Mouse (Mus musculus) neural tube, embryonic 12.5 days (tissue): ENCODE data around the gene Slc22a20. TPM values are rescaled to one million over a fixed set of nuclear protein-coding genes. Genes with fewer than 3 reads are reported as not detected.

Experiments
- ATAC-seq: fragments of 200-750 bp; cut with Nextera tagmentation; 2 replicates; pipeline ENCODE4 v1.8.0; 2017; ENCODE audit warnings: low read depth, mild to moderate bottlenecking, moderate TSS enrichment, moderate library complexity; ENCODE audit not compliant: low FRiP score
- H3K27ac ChIP-seq: fragments of 300-500 bp; sonication (generic); 2 replicates; pipeline ENCODE4 v1.5.1; 2016
- H3K27me3 ChIP-seq: fragments of 300-500 bp; sonication (generic); replicated peaks from 2 replicates; pipeline ENCODE4 v1.6.1; 2016; ENCODE audit warnings: mild to moderate bottlenecking
- H3K36me3 ChIP-seq: fragments of 300-500 bp; sonication (generic); 2 replicates; pipeline ENCODE4 v1.6.1; 2016; ENCODE audit warnings: mild to moderate bottlenecking
- H3K4me1 ChIP-seq: fragments of 300-500 bp; sonication (generic); 2 replicates; pipeline ENCODE4 v1.6.1; 2016
- H3K4me2 ChIP-seq: fragments of 300-500 bp; sonication (generic); replicated peaks from 2 replicates; pipeline ENCODE4 v1.6.1; 2016; ENCODE audit warnings: mild to moderate bottlenecking
- H3K4me3 ChIP-seq: fragments of 300-500 bp; sonication (generic); 2 replicates; pipeline ENCODE4 v1.5.1; 2016
- H3K9ac ChIP-seq: fragments of 300-500 bp; sonication (generic); 2 replicates; pipeline ENCODE4 v1.6.1; 2016; ENCODE audit warnings: mild to moderate bottlenecking
- H3K9me3 ChIP-seq: fragments of 300-500 bp; sonication (generic); 2 replicates; pipeline ENCODE4 v1.6.1; 2016; ENCODE audit warnings: mild to moderate bottlenecking
- WGBS: fragments of 180-500 bp; shearing (Covaris S2); methylation state at CpG from one replicate; pipeline ENCODE4 v1.1.7; 2016; 5-methylcytosine and 5-hydroxymethylcytosine counted together
- polyA plus RNA-seq: library from polyadenylated mRNA; unstranded; fragments of >200 nt; fragmentation: Nextera tagmentation; extraction: Ambion mirVana; gene quantifications from 2 replicates; pipeline ENCODE4 v1.2.1, GENCODE M21; 2016

Slc22a20 gene
- polyA plus RNA-seq, 1 experiment from 2014 or later, result not detected

DNA sequence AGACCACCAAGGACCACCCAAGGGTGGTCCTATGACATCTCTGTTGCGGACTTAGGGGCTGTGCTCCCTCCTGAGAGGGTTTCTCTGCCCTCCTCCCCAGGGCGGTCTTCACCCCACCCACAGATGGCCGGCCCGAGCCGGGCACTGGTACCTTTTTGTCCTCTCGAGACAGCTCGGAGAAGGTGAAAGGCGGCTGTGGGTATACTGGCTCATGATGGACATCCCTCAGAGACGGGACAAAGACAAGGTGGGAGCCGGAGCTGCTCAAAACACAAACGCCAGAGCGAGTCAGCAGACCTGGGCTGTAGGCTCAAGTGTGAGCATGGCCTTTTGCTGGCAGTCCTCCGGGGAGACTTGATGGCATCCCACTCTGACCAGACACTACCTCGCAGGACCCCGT lies 42.5 kb downstream of the Slc22a20 start:
- Histone ChIP-seq H3K9me3 (no peaks in the 10 kb centered on the region), H3K4me2 (no peak overlapping the region), H3K36me3 (peaks cover 42% of the 10 kb centered on the region), H3K27ac (no peak overlapping the region), H3K4me3 (no peak overlapping the region), H3K27me3 (no peaks in the 10 kb centered on the region), H3K4me1 (0 out of 2 replicates have a peak, but pooled peaks cover 3% of the 10 kb centered on the region), H3K9ac (0 out of 2 replicates have a peak overlapping the region, but pooled peaks have one; percentile 13)
- 93% methylated on average over 15 of the region's 15 CpGs for WGBS
- ATAC-seq, result no peak

- peaks cover 36% of the 10 kb centered on the region for H3K36me3 ChIP-seq
- H3K27ac ChIP-seq, result no peak overlapping the region
- H3K9ac ChIP-seq, result no peak overlapping the region
- H3K4me3 ChIP-seq, result no peak overlapping the region
- 93% methylated on average over 7 of the region's 7 CpGs for WGBS
- H3K4me1 ChIP-seq, result peaks cover 11% of the 10 kb centered on the region; the same call in 1 of the 2 replicates
- H3K4me2 ChIP-seq, result no peak overlapping the region
- H3K27me3 ChIP-seq, result no peaks in the 10 kb centered on the region
- ATAC-seq, result no peak
- H3K9me3 ChIP-seq, result no peaks in the 10 kb centered on the region
These were observed 43.4 kb downstream of the Slc22a20 start for GRCm38 (mm10) chr19:5942581-5942980.

GRCm38 (mm10) chr19:5940656-5941055 lies 45.3 kb downstream of the Slc22a20 start:
- WGBS, result 92% methylated on average over 10 of the region's 10 CpGs
- Histone ChIP-seq H3K27me3 (no peaks in the 10 kb centered on the region), H3K4me3 (no peak overlapping the region), H3K4me2 (no peak overlapping the region), H3K4me1 (peaks cover 17% of the 10 kb centered on the region; the same call in 1 of the 2 replicates), H3K36me3 (peaks cover 28% of the 10 kb centered on the region), H3K9me3 (no peaks in the 10 kb centered on the region), H3K27ac (no peak overlapping the region), H3K9ac (no peak overlapping the region)
- ATAC-seq, result no peak

GRCm38 (mm10) chr19:5940173-5940572 lies 45.8 kb downstream of the Slc22a20 start:
- ATAC-seq, result no peak
- Histone ChIP-seq H3K9me3 (no peaks in the 10 kb centered on the region), H3K4me3 (no peak overlapping the region), H3K36me3 (peaks cover 26% of the 10 kb centered on the region), H3K4me2 (no peak overlapping the region), H3K27ac (no peak overlapping the region), H3K27me3 (no peaks in the 10 kb centered on the region), H3K9ac (no peak overlapping the region), H3K4me1 (peaks cover 17% of the 10 kb centered on the region; the same call in 1 of the 2 replicates)
- WGBS, result 73% methylated on average over 4 of the region's 4 CpGs

- H3K9me3 ChIP-seq, result no peaks in the 10 kb centered on the region
- H3K27ac ChIP-seq, result no peak overlapping the region
- 87% methylated on average over 5 of the region's 5 CpGs for WGBS
- H3K27me3 ChIP-seq, result no peaks in the 10 kb centered on the region
- H3K4me2 ChIP-seq, result no peak overlapping the region
- H3K36me3 ChIP-seq, result peaks cover 22% of the 10 kb centered on the region
- ATAC-seq, result no peak
- H3K9ac ChIP-seq, result no peak overlapping the region
- H3K4me3 ChIP-seq, result no peak overlapping the region
- peaks cover 17% of the 10 kb centered on the region; the same call in 1 of the 2 replicates for H3K4me1 ChIP-seq
These were observed 46.2 kb downstream of the Slc22a20 start for GRCm38 (mm10) chr19:5939715-5940114.

DNA sequence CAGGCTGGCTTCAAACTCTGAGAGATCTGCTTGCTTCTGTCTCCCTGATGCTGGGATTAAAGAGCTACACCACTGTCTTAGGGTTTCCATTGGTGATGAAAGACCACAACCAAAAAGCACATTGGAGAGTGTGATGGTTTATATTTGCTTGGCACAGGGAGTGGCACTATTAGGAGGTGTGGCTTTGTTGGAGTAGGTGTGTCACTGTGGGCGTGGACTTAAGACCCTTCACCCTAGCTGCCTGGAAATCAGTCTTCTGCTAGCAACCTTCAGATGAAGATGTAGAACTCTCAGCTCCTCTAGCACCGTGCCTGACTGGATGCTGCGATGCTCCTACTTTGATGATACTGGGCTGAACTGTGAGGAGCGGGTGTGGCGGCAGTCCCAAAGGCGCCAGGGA lies 47.4 kb downstream of the Slc22a20 start:
- Histone ChIP-seq H3K36me3 (peaks cover 22% of the 10 kb centered on the region), H3K4me3 (no peak overlapping the region), H3K9me3 (no peaks in the 10 kb centered on the region), H3K4me2 (no peak overlapping the region), H3K9ac (no peak overlapping the region), H3K27ac (no peak overlapping the region), H3K4me1 (peaks cover 17% of the 10 kb centered on the region; the same call in 1 of the 2 replicates), H3K27me3 (no peaks in the 10 kb centered on the region)
- WGBS, result 86% methylated on average over 6 of the region's 6 CpGs
- no peak for ATAC-seq

GRCm38 (mm10) chr19:5937836-5938406 lies 48.0 kb downstream of the Slc22a20 start:
- no peak overlapping the region for H3K4me3 ChIP-seq
- no peak for ATAC-seq

GRCm38 (mm10) chr19:5937095-5937835 lies 48.7 kb downstream of the Slc22a20 start:
- Histone ChIP-seq H3K9ac (no peak overlapping the region), H3K4me3 (no peak overlapping the region), H3K9me3 (no peaks in the 10 kb centered on the region), H3K27me3 (no peaks in the 10 kb centered on the region), H3K4me1 (peaks cover 17% of the 10 kb centered on the region; the same call in 1 of the 2 replicates), H3K4me2 (peak overlapping the region; percentile 32; the same call in 1 of the 2 replicates), H3K36me3 (peaks cover 10% of the 10 kb centered on the region), H3K27ac (peak overlapping the region; percentile 26; the same call in 1 of the 2 replicates)
- no peak for ATAC-seq
- WGBS, result 71% methylated on average over 21 of the region's 21 CpGs

More at GRCm38 (mm10) chr19:5937836-5938406, 48.0 kb downstream of the Slc22a20 start:
- Histone ChIP-seq H3K9ac (no peak overlapping the region), H3K27me3 (no peaks in the 10 kb centered on the region), H3K36me3 (peaks cover 16% of the 10 kb centered on the region), H3K27ac (no peak overlapping the region), H3K4me1 (peaks cover 17% of the 10 kb centered on the region; the same call in 1 of the 2 replicates), H3K9me3 (no peaks in the 10 kb centered on the region), H3K4me2 (peak overlapping the region; percentile 32; the same call in 1 of the 2 replicates)
- WGBS, result 38% methylated on average over 14 of the region's 14 CpGs

GRCm38 (mm10) chr19:5935691-5936090 lies 50.3 kb downstream of the Slc22a20 start:
- Histone ChIP-seq H3K4me2 (no peak overlapping the region), H3K27ac (no peak overlapping the region), H3K27me3 (no peaks in the 10 kb centered on the region), H3K4me3 (no peak overlapping the region), H3K4me1 (peaks cover 17% of the 10 kb centered on the region; the same call in 1 of the 2 replicates), H3K9me3 (no peaks in the 10 kb centered on the region), H3K9ac (no peak overlapping the region), H3K36me3 (no peaks in the 10 kb centered on the region; the same call in 1 of the 2 replicates)
- WGBS, result 81% methylated on average over 5 of the region's 5 CpGs
- no peak for ATAC-seq

DNA sequence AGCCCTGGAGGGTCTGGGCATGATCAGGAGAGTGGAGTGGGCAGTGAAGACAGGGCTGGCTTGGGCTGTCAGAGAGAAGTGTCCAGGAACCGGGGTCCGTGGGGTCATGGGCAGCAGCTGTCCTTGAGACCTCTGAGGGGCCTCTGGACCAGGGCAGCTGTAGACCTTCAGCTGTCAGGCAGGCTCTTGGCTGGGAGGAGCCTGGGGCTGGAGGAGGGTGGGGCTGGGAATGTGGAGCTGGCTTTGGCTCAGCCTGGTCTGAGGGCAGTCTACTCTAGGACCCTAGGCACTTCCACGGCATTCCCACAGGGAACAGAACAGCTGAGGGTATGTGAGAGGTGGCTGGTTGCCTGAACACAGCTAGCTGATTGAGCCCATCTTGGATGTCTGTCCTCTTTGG lies 50.7 kb downstream of the Slc22a20 start:
- Histone ChIP-seq H3K9ac (no peak overlapping the region), H3K27ac (no peak overlapping the region), H3K27me3 (no peaks in the 10 kb centered on the region), H3K4me3 (no peak overlapping the region), H3K4me2 (no peak overlapping the region), H3K4me1 (peaks cover 17% of the 10 kb centered on the region; the same call in 1 of the 2 replicates), H3K9me3 (no peaks in the 10 kb centered on the region), H3K36me3 (no peaks in the 10 kb centered on the region; the same call in 1 of the 2 replicates)
- no peak for ATAC-seq
- 66% methylated on average over 3 of the region's 3 CpGs for WGBS

GRCm38 (mm10) chr19:5929634-5930596 lies 56.0 kb downstream of the Slc22a20 start:
- H3K9me3 ChIP-seq, result no peaks in the 10 kb centered on the region
- WGBS, result 69% methylated on average over 14 of the region's 14 CpGs
- H3K4me3 ChIP-seq, result no peak overlapping the region
- H3K27ac ChIP-seq, result no peak overlapping the region
- no peak overlapping the region for H3K9ac ChIP-seq
- H3K27me3 ChIP-seq, result peaks cover 8% of the 10 kb centered on the region; the same call in 1 of the 2 replicates
- no peak overlapping the region for H3K4me2 ChIP-seq
- H3K4me1 ChIP-seq, result peaks cover 10% of the 10 kb centered on the region; the same call in 1 of the 2 replicates
- no peak for ATAC-seq
- no peaks in the 10 kb centered on the region for H3K36me3 ChIP-seq
